Mouse (Mus musculus): ENCODE measurements around the gene Edem3.

DNA sequence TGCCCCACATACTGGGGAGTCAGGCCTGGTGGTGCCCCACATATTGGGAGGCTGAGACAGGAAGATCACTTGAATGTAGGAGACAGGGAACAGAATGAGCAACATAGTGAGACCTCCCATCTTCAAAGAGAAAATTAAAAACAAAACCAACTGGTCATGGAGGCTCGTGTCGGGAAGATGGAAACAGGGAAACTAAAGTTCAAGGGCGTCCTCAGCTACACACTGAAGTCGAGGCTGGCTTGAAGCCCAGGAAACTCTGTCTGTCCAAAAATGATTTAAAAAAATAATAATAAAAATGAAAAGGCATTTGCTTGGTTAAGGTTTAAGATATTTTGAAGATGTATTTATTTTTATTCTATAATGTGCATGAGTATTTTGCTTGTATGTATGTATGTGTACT is 31.4 kb upstream of the Edem3 start:
- no peak for TF ChIP-seq CTCF (IDR thresholded peaks at IDR 0.05; ENCODE audit: control insufficient read depth, insufficient read depth, insufficient replicate concordance, low read depth, low read length)
- TF ChIP-seq POLR2A (IDR thresholded peaks at IDR 0.05; ENCODE audit: control insufficient read depth, low read depth, low read length) = no peak

Measured in testis, adult 2 months (tissue).